Mouse (Mus musculus) retina, postnatal 7 days (tissue): ENCODE data around the gene Rhebl1.
"Not testable (repeated sequence)": the region's sequence is repeated elsewhere in the genome, so short reads cannot be mapped to it uniquely, and the experiment has no call there.

ENCODE experiments used
- DNase-seq: peaks from one replicate; pipeline ENCODE4 v3.0.0-alpha.2; 2012; ENCODE audit warnings: low read depth, low spot score

Rhebl1 gene

DNA sequence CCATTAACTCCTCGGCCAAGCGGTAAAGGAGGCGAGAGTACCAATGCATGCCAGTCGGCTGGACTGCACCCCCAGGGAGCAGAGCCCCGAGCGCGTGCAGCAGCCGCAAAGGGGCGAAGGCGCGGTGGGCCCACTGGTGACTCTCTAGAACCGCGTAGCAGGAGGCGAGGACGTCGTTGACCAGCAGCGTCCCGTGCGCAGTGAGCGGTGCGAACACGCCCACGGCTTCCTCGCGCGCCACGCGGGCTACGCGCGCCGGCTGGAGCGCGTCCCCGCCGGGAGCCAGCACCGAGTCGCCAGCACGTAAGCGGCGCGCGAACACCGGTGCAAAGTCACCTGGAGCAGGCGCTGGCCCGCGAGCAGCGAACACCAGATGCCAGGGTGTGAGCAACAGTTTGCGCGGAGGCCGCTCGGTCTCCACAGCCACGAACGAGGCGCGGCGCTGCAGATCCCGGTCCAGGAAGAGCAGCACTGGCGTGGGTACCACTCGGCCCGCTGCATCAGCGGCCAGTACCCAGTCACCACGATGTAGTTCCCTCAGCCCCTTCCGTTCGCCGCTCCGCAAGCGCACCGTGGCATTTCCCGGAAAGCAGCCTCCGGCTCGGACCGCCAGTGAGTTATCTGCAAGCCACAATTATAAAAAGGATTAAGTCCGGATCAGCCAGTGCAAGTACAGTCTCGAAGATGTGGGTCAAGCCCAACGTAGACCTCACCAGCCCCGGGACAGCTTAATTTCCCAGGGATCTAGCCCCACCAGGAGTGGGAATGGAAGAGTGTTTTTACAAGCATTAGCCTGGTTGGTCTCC is at the start of gene Rhebl1:
Gene Rhebl1 (minus strand): TSS at position 601 of the 806 bp plus-strand sequence.
- DNase-seq: peak; percentile 51

DNA sequence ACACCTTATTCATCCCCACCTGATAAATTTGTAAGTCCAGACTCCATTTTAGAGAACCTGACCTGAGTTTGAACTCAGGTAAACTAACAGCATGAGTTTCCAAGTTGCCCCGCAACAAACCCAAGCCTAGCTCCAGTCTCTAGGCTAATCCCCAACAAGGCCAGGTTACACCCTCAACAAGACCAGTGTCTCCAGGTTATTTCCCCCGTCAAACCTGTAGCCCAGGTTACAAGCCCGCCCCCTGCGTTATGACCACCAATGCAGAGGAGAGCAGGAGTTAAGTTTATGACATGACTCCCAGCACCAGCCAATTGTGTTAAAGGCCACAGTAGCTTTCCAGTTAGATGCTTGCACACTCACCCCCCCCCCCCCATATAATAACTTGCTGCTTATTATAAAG is 48.8 kb upstream of the Rhebl1 start:
- no peak for DNase-seq

DNA sequence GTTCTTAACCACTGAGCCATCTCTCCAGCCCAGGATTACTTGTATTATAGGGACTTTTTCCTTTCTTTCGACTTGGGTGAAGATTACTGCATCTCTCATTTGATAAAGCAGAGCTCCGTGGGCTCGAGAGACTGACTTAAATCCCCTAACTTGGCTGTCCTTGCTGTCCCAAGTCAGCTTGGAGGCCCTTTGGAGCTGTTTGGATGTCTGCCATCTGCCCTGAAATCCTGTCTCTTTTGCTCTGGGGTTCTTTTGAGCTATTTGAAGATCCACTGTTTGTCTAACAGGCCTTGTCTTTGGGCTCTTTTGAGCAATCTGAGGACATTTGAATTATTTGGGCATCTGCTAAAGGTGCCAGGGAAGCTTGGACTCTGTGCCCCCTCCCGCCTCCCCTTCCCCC is 47.7 kb upstream of the Rhebl1 start:
- no peak for DNase-seq

DNA sequence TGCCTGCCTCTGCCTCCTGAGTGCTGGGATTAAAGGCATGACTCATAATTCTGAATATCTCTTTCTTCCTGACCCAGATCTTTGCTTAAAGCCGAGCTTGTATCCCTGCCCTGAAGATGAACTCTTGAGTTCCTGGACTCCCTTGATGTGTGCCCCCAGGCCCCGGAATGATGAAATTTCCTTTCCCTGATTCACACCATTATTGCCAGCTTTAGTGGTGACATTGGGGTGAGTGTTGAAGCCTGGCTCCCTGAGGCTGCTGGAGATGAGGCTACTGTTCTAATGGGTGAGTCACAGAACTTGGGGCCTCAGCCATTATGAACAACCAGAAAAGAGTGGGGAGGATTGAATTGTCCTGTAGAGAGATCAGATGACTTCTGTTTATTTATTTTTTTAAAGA is 47.2 kb upstream of the Rhebl1 start:
- no peak for DNase-seq

DNA sequence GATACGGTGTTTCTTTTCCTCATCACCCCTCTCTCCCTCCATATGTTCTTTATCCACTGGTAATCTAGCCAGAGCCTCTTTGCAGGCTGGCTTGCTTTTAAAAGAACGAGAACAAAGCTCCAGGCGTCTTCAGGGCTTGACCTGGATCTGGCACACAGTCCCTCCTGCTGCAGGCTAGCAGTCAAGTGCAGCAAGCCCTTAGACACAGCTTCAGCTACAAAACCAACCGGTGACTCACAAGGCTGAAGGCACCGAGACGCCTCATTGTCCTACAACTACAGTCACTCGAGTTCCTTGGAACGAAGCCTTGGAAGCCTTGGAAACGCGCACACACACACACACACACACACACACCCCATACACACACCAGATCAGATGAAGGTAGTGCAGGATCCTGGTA is 46.5 kb upstream of the Rhebl1 start:
- no peak for DNase-seq

DNA sequence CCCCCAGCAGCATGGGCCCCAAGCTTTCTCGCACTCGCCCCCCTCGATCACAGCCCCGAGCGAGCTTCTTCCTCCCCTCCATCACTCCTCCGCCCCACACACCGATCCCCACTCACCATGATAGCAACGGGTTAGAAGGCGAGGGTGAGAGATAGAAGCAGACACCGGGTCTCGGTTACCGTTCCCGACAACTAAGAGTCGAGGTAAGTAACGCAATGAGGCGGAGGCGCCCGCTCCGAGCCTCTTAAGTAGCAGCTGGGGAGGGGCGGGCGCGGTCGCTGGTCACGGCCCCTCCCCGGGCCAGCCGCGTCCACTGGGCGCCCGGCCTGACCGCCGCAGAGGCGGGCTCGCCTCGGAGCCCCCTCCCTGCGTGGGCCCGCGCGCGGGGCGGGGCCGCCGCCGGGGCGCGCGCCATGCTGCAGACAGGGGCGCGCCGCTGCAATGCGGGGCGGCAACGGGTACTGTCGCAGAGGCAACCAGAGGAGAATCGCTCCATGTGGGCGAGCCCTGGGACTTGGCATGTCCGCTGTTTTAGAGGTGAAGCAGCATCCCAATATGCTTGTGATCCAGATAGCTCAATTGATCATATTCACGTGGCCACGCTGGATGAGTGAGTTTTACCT is 40.0 kb upstream of the Rhebl1 start, which contains the start of gene Tuba1b:
Gene Tuba1b (minus strand): TSS at position 349 of the 623 bp plus-strand sequence.
- DNase-seq: peak; percentile 86

DNA sequence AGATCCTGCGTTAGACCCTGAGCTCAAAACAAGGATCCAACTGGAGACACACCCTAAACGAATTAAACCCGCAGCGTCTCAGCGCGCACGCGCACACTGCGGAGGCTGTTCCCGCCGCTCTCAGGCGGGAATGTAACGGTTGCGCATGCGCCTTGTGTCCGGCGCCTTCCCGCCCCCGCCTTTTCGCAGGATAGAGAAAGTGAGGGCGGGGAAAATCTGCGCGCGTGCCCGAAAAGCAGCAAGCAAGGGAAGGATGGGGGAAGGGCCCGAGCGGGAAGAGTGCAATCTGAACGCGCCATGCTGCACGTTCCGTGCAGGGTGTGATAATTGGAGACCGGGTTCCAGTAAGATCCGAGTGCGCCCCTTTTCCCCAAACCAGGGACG is 39.5 kb upstream of the Rhebl1 start:
- peak; percentile 95 for DNase-seq

DNA sequence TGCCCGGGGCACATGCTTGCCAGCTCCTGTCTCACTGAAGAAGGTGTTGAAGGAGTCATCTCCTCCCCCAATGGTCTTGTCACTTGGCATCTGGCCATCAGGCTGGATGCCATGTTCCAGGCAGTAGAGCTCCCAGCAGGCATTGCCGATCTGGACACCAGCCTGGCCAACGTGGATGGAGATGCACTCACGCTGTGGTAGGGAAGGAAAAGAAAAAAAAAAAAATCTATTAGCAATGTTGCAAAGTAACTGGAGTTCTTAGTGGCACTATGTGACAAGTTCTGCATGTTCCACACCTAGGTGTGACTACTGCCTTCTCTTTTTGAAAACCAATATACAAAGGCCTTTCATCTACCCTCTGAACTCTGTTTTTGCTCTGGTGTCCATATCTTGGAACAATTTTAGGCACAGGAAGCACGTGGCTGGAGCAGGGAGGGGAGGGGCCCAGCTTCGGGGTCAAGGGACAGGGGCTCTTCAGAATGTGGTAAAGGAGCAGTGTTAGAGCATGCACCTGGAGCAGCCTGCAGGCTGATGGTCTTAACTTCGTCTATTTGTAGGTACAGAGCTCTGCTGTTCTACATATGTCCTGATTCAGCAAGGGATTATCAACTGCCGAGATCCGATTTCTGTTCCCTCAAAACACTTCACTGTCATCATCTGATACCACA is 38.8 kb upstream of the Rhebl1 start:
- DNase-seq: not testable (repeated sequence)

DNA sequence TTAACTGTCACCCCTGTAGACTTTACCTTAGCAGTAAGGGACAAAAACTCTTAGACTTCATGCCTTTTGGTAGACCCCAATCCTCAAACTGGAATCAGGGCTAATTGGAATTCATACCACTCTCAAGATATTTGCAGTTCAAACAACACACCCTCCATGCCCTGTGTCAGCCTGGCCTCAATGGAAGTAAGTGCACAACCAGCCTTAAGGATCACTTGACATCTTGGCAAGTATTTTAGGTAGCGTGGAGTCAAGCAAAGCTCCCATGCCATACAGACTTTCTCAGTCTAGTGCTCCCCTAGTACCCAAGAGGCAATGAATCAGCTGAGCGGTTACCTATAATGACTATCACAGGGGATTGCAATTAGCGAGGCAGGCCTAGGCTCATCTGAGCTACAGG is 36.7 kb upstream of the Rhebl1 start:
- DNase-seq: no peak

DNA sequence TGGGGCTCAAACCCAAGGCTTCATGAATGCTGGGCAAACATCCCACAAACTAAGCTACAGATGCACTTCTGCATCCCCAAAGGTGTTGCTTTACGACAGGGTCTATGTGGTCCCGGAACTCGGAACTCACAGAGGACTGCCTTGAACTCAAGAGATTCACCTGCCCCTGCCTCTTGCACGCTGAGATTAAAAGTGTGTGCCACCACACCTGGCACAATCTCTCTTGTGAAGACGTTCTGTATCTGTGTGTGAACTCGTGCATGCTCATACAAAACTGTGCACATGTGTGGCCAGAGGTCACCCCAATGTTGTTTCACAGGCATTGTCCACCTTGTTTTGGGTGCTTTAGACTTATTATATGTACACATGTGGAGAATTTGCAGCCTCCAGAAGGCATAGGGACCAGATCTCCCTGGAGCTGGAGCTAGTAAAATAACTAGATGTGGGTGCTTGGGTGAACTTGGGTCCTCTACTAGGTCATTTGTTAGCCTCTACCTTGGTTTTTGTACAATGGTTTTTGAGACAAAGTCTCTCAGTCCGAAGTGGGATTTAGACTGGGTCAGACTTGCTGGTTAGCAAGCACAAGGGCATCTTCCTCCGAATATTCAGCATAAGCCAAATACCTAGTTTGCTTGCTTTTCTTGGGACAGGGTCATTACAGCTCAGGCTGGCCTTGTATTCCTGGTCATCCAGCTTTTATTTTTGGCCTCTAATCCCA is 35.8 kb upstream of the Rhebl1 start:
- no peak for DNase-seq

DNA sequence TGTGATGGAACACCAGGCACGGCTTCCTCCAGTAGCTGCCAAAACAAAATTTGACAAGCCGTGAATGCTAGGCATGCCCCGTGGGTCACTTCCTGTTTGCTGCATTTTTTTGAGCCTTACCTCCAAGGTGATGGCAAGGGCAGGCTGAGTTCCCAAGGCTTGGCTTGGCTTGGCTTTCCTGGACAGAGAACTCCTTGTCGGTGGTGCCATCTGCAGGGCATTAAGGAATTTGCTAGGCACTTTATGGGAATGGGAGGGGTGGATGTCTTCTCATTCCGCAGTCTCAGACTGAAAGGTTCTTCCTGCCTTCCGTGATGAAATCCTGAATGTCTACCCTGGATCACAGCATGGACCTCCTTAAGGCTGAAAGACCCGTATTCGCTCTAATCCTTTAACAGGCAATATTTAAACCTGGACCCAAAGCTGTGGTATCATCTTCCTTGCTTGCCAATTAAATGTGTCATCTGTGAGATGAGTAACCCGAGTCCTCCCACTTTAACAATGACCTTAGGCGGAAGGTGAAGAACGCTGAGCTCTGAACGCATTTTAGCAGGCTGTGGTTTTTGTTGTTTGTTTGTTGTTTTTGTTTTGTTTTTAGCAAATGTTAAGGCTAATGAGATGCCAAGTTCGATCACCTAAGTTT is 34.4 kb upstream of the Rhebl1 start:
- DNase-seq: peak; percentile 71

DNA sequence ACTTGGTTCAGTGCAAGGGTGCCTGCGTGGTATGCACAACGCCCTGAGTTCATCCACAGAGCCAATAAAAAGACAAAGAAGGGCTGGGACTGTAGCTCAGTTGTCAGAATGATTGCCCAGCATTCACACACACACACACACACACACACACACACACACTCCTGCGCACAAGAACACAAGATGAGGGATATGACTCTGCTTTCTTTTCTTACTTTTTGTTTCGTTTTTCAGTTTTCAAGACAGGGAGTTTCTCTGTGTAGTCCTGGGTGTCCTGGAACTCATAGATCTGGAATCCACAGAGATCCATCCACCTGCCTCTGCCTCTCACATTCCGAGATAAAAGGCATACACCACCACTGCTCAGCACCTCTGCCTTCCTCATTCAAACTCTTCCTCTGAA is 33.2 kb upstream of the Rhebl1 start:
- no peak for DNase-seq

DNA sequence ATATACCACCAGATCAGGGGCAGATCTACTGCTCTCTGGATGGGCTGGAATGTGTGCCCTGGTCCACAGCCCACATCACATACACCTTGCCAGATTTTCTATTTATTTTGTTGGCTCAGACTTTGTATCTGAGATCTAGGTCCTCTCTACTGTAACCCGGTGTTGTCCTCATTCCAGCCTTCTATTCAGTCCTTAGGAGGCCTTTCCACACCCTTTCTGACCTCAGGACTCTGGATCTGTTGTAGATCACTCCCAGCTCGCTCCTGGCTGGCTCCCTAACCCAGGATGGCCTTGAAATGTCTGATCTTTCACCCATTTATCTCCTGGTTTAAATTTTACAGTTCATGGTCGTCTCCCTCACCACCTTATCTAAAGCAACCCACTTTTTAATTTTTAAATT is 30.3 kb upstream of the Rhebl1 start:
- no peak for DNase-seq

DNA sequence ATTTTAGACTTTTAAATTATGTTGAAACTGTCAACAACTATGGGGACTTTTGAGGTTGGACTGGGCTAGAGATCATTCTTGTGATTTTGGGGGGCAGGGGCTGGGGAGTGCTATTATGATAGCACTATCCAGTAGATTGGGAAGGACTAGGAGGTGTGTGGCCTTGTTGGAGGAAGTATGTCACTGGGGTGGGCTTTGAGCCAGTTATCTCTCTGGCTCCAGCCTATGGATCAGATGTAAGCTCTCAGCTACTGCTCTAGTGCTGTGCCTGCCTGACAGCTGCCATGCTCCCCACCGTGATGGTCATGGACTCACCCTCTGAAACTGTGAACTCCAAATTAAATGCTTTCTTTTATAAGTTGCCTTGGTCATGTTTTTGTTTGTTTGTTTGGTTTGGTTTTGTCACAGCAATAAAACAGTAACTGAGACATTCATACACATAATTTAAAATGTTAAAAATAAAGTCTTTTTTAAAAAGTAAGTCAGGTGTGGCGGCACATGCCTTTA is 28.7 kb upstream of the Rhebl1 start:
- DNase-seq: no peak

DNA sequence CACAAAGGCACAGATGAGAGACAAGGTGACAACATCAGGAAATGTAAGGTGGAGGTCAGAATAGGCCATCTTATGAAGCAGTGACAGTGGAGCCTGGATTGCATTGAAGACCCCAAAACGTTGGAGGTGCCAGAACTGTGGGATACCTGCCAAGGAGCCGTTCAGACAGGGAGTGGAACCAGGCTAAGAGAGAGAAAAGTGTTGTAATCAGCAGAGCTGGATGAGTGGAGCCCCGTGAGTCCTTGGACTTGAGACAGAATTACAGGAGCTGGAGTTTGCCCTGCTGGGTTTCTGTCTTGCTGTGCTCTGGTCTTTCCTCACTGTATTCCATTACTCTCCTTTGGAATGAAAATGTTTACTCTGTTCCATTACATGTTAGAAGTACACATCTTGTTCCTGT is 28.2 kb upstream of the Rhebl1 start:
- DNase-seq: no peak

DNA sequence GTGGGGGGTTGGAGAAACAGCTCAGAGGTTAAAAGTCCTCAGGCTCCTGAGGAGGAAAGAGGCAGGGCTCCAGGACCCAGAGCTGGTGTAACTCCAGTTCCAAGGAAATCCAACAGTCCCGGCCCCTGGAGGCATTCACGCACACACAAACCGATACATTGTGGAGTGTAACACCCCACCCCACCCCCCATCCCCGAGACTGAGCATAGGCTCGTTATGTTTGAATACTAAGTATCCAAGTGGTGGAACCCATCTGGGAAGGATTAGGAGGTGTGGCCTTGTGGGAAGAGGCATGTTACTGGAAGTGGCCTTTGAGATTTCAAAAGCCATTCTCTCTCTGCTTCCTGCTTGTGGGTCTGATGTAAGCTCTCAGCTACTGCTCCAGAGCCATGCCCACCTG is 27.2 kb upstream of the Rhebl1 start:
- no peak for DNase-seq

DNA sequence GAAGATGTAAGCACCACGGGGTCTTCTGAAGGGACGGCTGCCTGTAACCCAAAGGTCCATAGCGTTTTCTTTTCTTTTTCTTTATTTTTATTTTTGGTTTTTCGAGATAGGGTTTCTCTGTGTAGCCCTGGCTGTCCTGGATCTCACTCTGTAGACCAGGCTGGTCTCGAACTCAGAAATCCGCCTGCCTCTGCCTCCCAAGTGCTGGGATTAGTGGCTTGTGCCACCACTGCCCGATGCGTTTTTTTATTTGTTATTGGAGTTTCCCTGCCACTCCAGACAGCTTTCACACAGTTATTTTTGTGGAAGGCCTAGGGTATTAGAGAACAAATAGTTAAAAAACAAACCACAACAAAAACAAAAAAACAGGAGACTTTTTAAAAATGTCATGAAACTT is 24.2 kb upstream of the Rhebl1 start:
- DNase-seq: not testable (repeated sequence)

DNA sequence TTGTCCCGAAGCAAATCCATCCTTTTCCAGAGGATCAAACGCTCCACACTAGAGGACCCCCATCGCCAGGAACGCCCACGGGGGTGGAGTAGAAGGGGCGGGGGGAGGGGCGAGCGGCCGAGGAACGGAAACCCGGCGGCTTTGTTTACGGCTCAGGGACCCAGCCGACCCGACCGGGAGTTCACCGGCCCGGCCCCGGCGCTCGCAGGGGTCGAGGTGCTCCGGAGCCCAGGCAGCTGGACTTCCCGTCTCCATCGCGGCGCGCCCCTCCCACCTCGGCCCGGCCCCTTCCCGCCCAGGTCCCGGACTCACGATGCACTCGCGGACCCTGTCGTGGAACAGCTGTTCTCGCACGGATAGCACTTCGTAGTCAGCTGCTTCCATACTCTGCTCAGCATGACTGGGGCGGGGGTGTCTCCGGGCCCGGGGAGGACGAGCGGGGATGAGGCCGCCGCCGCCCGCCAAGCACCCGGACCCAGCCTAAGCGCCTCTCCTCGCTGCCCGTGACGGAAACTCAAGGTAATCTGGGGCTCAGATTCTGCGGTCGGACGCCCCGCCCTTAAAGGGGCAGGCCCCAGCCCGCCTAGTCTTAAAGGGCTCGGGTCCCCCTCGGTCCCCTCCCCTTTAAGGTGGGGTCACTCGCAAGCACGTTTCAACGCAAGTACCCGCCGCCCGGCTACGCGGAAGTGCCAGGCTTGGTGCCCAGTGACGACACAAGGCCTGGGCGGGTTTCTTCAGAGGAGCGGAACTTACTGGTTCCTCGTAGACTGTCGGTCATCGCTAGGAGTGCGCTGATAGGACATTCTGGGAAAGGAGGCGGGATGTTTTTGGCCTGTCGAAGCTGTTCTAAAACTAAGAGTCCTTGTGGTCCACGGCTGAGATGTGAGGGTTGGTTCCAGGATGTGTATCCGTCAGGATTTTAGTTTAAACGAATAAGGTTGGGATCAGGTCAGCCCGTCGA is 23.5 kb upstream of the Rhebl1 start, which contains the start of gene Lmbr1l:
Gene Lmbr1l (minus strand): TSS at position 694 of the 961 bp plus-strand sequence.
- DNase-seq: peak; percentile 98

DNA sequence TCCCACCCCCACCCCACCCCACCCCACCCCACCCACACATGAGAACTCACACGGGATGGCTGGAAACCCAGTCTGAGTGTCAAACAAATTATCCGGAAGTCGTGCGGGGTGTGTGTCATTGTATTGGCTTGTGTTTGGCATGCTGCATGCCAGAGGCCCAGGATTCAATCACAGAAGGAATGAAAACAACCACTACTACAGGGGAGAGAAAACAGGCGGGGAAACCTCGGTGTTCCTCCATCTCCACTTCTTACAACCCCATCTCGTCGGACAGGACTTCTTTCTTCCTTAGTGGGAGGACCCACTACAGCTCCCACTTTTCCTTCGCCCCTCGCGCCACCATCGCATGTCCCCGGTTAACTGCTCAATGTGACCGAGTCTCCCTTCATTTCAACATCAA is 22.8 kb upstream of the Rhebl1 start:
- no peak for DNase-seq

DNA sequence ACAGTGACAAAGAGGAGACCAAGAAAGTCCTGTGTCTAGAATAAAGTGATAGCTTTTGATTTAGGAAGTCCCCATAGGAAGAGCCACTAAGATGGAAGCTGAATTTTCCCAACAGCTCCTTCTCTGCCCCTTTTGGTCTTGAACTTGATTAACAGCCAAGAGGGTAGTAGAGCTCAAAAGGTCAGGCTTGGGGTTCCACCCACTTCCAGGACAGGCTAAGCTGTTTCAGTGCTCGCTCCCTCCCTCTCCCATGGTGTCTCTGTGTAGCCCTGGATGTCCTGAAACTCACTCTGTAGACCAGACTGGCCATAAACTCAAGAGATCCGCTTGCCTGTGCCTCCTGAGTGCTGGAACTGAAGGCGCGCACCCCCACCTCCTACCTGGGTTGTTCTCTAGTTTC is 21.7 kb upstream of the Rhebl1 start:
- DNase-seq: no peak
